Mouse (Mus musculus) olfactory bulb, adult 2 months (tissue): ENCODE measurements at regions not wholly inside any gene's neighbourhood (a gene's known extent, or its start where the extent isn't known, plus 50 kb on each side); places are given as distances from the start of the nearest gene placed in this dataset.

Source experiments
- H3K27ac ChIP-seq: fragments of 200-500 bp; 2 replicates; pipeline ENCODE4 v1.5.1; 2012; ENCODE audit warnings: low read depth, low read length; ENCODE audit not compliant: insufficient read depth
- H3K4me1 ChIP-seq: fragments of 200-500 bp; 2 replicates; pipeline ENCODE4 v1.6.1; 2012; ENCODE audit warnings: low read length; ENCODE audit not compliant: control insufficient read depth, insufficient read depth
- H3K4me3 ChIP-seq: fragments of 200-500 bp; 2 replicates; pipeline ENCODE4 v1.5.1; 2012; ENCODE audit warnings: mild to moderate bottlenecking, low read depth, low read length, moderate library complexity; ENCODE audit not compliant: insufficient read depth
- CTCF ChIP-seq: fragments of 200-500 bp; IDR thresholded peaks from 2 replicates; pipeline ENCODE4 v1.5.1; 2012; ENCODE audit warnings: low read depth, mild to moderate bottlenecking, low read length, moderate library complexity; ENCODE audit not compliant: insufficient read depth
- POLR2A ChIP-seq: fragments of 200-500 bp; IDR thresholded peaks from 2 replicates; pipeline ENCODE4 v1.6.1; 2012; ENCODE audit warnings: mild to moderate bottlenecking, low read depth, low read length, moderate library complexity; ENCODE audit not compliant: insufficient read depth
- WGBS: fragments of 180-500 bp; shearing (Covaris S2); methylation state at CpG from one replicate; pipeline ENCODE4 v1.1.7; 2018; 5-methylcytosine and 5-hydroxymethylcytosine counted together

GRCm38 (mm10) chr9:62197486-62197885, 75.0 kb upstream of the Glce start:
- peaks cover 10% of the 10 kb centered on the region for H3K4me1 ChIP-seq
- no peak overlapping the region for H3K4me3 ChIP-seq
- TF ChIP-seq CTCF (no peak), POLR2A (no peak)
- 94% methylated on average over 2 of the region's 2 CpGs for WGBS
- no peak overlapping the region for H3K27ac ChIP-seq

- Histone ChIP-seq H3K4me3 (no peak overlapping the region), H3K27ac (0 out of 2 replicates have a peak overlapping the region, but pooled peaks have one; percentile 10), H3K4me1 (peaks cover 29% of the 10 kb centered on the region)
- TF ChIP-seq POLR2A: no peak
- WGBS: 23% methylated on average over 6 of the region's 6 CpGs
Measured at GRCm38 (mm10) chr9:62192424-62192892, 70.0 kb upstream of the Glce start.

- TF ChIP-seq POLR2A (no peak), CTCF (no peak)
- Histone ChIP-seq H3K4me3 (no peak overlapping the region; the same call in 1 of the 2 replicates), H3K4me1 (peaks cover 29% of the 10 kb centered on the region), H3K27ac (peak overlapping the region; percentile 68)
- WGBS: 17% methylated on average over 6 of the region's 6 CpGs
Measured at GRCm38 (mm10) chr9:62190474-62190873, 68.0 kb upstream of the Glce start.

GRCm38 (mm10) chr9:62188835-62189234, 66.4 kb upstream of the Glce start:
- Histone ChIP-seq H3K27ac (no peak overlapping the region), H3K4me3 (no peak overlapping the region), H3K4me1 (peaks cover 29% of the 10 kb centered on the region)
- no peak for TF ChIP-seq CTCF
- no peak for TF ChIP-seq POLR2A
- WGBS: 76% methylated on average over 6 of the region's 6 CpGs

- Histone ChIP-seq H3K4me1 (peaks cover 29% of the 10 kb centered on the region), H3K4me3 (no peak overlapping the region), H3K27ac (no peak overlapping the region)
- WGBS: 78% methylated on average over 3 of the region's 3 CpGs
- TF ChIP-seq POLR2A (no peak), CTCF (no peak)
Measured at GRCm38 (mm10) chr9:62188379-62188778, 65.9 kb upstream of the Glce start.

GRCm38 (mm10) chr9:62186886-62187285, 64.4 kb upstream of the Glce start:
- 55% methylated on average over 4 of the region's 4 CpGs for WGBS
- H3K4me3 ChIP-seq: no peak overlapping the region
- TF ChIP-seq CTCF (no peak), POLR2A (no peak)
- no peak overlapping the region for H3K27ac ChIP-seq
- peaks cover 29% of the 10 kb centered on the region for H3K4me1 ChIP-seq

GRCm38 (mm10) chr9:62185516-62186280, 63.2 kb upstream of the Glce start:
- Histone ChIP-seq H3K4me3 (no peak overlapping the region), H3K4me1 (peaks cover 30% of the 10 kb centered on the region), H3K27ac (no peak overlapping the region)
- 81% methylated on average over 7 of the region's 7 CpGs for WGBS
- TF ChIP-seq POLR2A (no peak), CTCF (no peak)

GRCm38 (mm10) chr9:62181182-62181830, 58.9 kb upstream of the Glce start:
- 17% methylated on average over 9 of the region's 9 CpGs for WGBS
- TF ChIP-seq POLR2A (no peak), CTCF (no peak)
- Histone ChIP-seq H3K27ac (peak overlapping the region; percentile 83), H3K4me3 (no peak overlapping the region), H3K4me1 (peaks cover 18% of the 10 kb centered on the region)

- 47% methylated on average over 11 of the region's 11 CpGs for WGBS
- no peak for TF ChIP-seq CTCF
- TF ChIP-seq POLR2A: no peak
- Histone ChIP-seq H3K4me1 (peaks cover 18% of the 10 kb centered on the region), H3K27ac (peak overlapping the region; percentile 83), H3K4me3 (no peak overlapping the region)
Measured at GRCm38 (mm10) chr9:62180456-62181181, 58.2 kb upstream of the Glce start.
